Mouse (Mus musculus) mature B cell (primary cell): Measurements from ENCODE around the gene Col5a1.

Experiments
- in situ Hi-C: fragments of 300-500 bp; cut with MboI; formaldehyde crosslinking; loops from 2 replicates; pipeline ENCODE4 v1.14.3; 2019

Gene Col5a1

GRCm38 (mm10) chr2:27885456-27886147 lies 623 bp upstream of the Col5a1 start:
- in situ Hi-C loops = no loop called here

- in situ Hi-C loops = no loop called here
Measured at GRCm38 (mm10) chr2:27886608-27887460, 609 bp downstream of the Col5a1 start.

GRCm38 (mm10) chr2:27887461-27888264 lies 1.4 kb downstream of the Col5a1 start:
- in situ Hi-C loops = no loop called here

GRCm38 (mm10) chr2:27888603-27889545 lies 2.6 kb downstream of the Col5a1 start:
- in situ Hi-C loops = no loop called here

GRCm38 (mm10) chr2:27891922-27892541 lies 5.8 kb downstream of the Col5a1 start:
- in situ Hi-C loops = no loop called here

- in situ Hi-C loops = no loop called here
Measured at GRCm38 (mm10) chr2:27893015-27893414, 6.8 kb downstream of the Col5a1 start.

- in situ Hi-C loops = no loop called here
Measured at GRCm38 (mm10) chr2:27894986-27895385, 8.8 kb downstream of the Col5a1 start.

GRCm38 (mm10) chr2:27895648-27896047 lies 9.4 kb downstream of the Col5a1 start:
- in situ Hi-C loops = no loop called here

GRCm38 (mm10) chr2:27897161-27897560 lies 10.9 kb downstream of the Col5a1 start:
- in situ Hi-C loops = no loop called here

GRCm38 (mm10) chr2:27899894-27900293 lies 13.7 kb downstream of the Col5a1 start:
- in situ Hi-C loops = no loop called here

GRCm38 (mm10) chr2:27901076-27901475 lies 14.9 kb downstream of the Col5a1 start:
- in situ Hi-C loops = no loop called here

- in situ Hi-C loops = no loop called here
Measured at GRCm38 (mm10) chr2:27901525-27902245, 15.5 kb downstream of the Col5a1 start.

GRCm38 (mm10) chr2:27902318-27902717 lies 16.1 kb downstream of the Col5a1 start:
- in situ Hi-C loops = no loop called here

GRCm38 (mm10) chr2:27905411-27905810 lies 19.2 kb downstream of the Col5a1 start:
- in situ Hi-C loops = no loop called here

GRCm38 (mm10) chr2:27910501-27910900 lies 24.3 kb downstream of the Col5a1 start:
- in situ Hi-C loops = no loop called here

- in situ Hi-C loops = no loop called here
Measured at GRCm38 (mm10) chr2:27912546-27913275, 26.5 kb downstream of the Col5a1 start.

- in situ Hi-C loops = no loop called here
Measured at GRCm38 (mm10) chr2:27915726-27916125, 29.5 kb downstream of the Col5a1 start.

- in situ Hi-C loops = no loop called here
Measured at GRCm38 (mm10) chr2:27916316-27916715, 30.1 kb downstream of the Col5a1 start.

- in situ Hi-C loops = no loop called here
Measured at GRCm38 (mm10) chr2:27917177-27917576, 31.0 kb downstream of the Col5a1 start.
